Mouse (Mus musculus) layer of hippocampus, postnatal 14 days (tissue): Measurements from ENCODE around the gene Chmp3. TPM values are rescaled to one million over a fixed set of nuclear protein-coding genes. Genes with fewer than 3 reads are reported as not detected.

Experiments used
- DNase-seq, 2 experiments: peaks; one replicate each; pipeline ENCODE4 v3.0.0; 2021 to 2022; ENCODE audit warnings: low spot score in 2 of 2, mixed read lengths in 1 of 2
- total RNA-seq, 2 experiments: library from RNA; stranded (reverse); gene quantifications; 2 replicates each; pipeline ENCODE4 v1.2.3; 2021

Chmp3 gene
- total RNA-seq, 2 experiments from 2014 or later = 80.4 to 84.7 TPM

DNA sequence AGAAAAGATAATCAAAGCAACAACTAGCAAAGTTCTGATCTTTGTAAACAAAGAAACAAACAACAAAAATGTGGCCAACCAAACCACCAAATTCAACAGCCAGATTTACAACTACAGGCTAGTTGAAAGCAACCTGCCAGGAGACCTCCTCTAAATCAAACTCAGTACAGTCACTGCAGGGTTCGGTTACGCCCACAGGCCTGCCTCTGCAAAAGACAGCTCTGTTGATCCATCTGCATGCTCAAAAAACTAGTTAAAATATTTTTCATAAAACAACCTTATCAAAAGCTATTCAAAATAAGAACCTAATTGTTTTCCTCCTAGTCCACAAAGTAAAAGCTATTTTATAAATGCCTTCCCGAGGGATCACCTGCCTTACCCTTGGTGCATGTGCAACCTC lies 64.2 kb downstream of the Chmp3 start:
- DNase-seq = no peak

DNA sequence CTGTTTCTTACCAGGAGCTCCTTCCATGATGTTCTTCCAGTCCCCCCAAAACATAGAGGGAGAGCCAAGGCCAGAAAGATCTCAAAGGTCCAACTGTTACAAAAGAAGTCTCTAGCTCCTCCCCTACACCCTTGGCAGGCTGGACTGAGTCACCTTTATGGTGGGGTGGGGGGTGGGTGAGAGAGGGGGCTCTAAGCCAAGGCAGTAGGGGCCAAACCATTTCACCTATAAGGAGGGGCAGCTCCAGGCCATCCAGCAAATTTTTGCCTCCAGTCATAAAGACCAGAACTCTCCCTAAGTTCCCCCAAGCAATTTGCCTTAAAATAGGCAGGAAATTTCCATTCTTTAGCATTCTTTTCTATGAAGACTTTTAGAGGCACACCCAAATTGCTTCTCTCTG lies 65.4 kb downstream of the Chmp3 start:
- no peak for DNase-seq

DNA sequence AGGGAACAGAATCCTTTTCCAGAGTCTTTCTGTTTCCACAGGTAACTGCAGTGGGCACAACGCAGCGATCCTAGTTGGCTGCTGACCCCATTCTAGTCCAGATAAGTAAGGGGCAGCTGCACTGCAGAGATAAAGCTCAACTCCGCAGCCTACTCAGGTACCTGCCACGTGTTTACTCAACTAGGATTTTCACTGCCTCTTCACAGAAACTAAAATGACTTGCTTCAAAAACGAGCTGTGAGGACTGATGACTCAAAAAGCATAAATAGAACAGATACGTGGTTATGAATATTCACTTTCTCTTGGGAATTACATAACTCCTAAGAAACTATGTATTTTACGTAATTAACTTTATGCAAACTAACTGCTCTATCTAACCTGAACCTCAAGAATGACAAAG lies 66.4 kb downstream of the Chmp3 start:
- no peak for DNase-seq

DNA sequence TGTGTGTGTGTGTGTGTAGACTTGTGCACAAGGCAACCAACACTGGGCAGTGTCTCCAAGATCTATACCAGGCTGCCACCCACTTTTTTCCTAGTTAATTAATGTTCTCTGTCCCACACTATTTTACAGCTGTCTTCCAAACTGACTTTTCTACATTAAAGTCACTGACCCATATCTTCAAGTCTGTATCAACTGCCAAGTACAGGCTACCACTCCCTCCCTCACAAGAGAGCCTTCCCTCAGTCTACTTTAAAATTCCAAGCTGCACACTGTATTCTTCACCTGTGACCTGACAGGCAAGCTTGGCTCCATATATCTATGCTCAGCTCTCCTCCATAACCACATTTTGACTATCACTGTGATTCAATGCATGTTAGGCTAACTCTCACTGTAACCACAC lies 69.6 kb downstream of the Chmp3 start:
- DNase-seq = no peak

DNA sequence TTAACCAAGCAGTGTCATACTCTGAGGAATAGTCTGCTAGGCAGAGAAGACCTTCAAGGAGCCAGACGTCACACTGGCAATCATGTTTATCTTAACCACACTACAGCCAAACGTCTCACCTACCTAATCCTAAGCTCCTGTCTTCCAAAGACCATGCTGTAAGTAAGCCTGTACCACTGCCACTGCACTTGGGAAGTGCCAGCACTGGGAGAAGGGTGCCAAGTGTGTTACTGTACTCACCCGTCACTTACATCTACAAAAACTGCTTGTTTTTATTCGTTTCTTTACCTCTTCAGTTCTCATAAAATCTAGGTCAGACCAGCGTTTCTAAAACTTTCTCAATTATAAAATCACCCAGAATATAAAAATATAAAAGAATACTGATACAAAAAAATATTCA lies 73.4 kb downstream of the Chmp3 start:
- no peak for DNase-seq

DNA sequence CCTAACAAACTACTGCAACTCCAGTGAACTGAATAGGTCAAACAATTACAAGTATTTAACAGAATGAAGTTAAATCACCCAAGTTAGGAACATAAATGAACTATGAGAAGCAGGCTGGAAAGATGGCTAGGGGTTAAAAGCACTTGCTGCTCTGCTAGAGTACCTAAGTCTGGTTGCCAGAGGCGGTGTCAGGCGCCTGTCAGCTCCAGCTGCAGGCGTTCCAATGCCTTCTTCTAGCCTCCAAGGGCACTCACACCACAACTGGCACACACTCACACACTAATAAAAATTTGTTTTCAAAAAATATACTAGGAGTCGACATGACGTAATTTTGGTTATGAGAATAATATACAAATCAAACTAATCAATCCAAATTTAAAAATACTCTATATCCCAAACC lies 78.0 kb downstream of the Chmp3 start:
- no peak for DNase-seq

DNA sequence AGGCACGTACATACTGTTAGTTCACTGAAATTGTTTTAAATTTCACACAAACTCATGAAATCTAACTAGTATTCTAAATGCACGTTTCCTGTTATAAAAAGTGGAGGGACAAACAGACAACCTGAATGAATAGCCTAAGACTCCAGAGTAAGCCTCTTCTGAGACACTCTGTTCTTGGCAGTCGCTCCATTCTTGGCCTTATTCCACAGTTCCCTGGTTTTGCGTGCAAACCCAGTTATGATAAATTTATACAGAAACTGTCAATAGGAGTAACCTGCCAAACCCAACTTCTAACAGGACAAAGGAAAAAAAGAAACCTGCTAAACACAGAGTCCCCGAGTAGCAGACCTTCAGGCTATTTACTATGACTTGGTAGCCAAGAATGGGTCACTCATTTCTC lies 78.4 kb downstream of the Chmp3 start:
- DNase-seq = peak in 1 of 2 experiments; percentile 75

DNA sequence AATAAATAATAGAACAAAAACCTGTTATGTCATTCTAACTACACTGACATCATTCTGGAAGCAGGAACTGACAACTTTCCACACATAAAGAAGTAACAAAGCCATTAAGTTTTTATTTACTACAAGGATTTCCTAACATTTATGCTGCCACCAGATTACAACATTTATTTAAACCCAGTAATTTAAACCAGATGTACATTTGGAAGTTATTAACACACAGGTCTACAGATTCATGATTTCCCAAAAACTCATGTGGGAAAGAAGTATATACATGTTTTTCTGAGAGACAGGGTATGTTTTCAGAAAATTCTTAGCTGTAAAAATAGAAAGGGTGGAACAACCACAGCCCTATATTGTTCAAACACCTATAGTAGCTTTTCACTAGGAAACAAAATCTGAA lies 81.1 kb downstream of the Chmp3 start:
- no peak for DNase-seq

DNA sequence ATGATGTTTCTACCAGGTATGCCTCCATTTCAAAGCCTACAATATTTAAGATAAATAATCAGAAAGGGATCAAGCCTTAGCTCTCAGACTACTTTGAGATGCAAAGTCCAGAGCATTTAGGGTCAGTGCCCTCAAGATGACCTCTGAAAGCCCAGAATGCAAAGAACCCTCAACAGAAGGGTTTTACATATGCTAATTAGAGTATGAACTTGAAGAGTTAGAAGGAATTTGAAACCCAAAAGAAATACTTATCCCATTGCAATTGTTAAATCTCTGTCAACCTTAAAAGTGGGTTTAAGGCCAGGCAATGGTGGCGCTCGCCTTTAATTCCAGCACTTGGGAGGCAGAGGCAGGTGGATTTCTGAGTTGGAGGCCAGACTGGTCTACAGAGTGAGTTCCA lies 82.4 kb downstream of the Chmp3 start:
- DNase-seq = no peak

DNA sequence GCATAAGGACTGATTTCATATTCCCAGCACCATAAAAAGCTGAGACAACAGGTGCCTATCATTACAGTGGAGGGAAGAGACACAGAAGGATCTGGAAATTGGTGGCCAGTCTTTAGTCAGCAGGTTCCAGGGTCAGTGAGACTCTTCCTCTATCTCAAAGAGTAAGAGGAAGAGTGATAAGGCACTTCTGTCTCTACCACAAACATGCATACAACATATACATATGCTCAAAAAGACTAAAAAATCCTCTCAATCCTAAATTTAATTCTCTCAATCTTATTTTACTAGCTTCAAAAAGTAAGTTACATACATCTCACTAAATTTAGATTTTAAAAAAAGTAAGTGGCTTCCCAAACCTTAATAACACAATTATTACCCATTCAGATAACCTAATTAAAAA lies 83.7 kb downstream of the Chmp3 start:
- no peak for DNase-seq

DNA sequence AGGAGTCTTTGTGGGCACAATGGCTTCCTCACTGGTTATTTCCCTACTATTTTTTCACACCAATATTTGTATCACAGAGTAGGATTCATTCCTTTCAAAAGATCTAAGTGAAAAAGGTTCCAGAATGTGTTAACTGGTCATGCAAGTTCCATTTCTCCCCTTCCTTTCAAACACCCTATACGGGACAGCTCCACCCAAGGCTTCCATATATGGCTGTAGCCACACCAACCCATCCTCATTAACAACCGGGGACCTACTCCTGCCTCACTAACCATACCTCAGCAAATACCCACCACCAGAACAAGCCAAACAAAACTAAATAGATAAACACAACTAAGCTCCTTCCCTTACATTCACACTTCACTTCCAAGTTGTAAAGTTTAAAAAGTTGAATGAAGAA lies 87.6 kb downstream of the Chmp3 start:
- DNase-seq = no peak

DNA sequence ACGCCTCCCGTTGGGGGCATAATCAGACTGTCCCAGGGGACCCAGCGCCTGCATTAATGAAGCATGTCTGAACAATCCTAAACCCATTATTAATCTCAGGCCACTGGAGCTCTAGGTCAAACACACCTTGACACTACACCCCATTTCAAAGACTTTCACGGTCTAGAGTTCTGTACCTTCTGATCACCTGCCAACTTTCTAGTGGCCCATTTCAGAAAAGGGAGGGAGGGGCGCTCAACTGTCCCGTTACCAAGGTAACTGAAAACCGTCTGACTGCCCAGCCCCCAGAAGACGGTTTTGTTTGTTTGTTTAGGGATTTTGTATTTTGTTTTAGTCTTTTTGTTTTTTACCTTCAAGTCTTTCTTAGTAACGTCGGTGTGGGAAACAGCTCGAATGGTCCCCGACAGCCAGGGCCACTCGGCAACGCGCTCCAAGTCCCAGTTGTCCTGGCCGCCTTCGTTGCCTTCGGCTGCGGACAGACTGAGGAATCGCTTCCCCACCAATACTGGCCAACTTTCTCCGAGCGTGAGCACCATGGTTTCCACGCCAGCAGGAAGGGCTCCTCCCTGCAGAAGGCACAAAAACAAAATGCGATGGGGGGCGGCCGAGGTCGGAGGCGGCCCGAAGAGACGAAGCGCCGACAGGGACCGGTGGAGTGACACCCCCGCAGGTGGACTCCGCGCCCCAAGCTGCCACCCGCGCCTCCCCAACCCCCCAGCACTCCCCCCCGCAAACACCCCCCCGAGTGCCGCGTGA lies 88.3 kb downstream of the Chmp3 start:
- DNase-seq = peak; percentile 37 to 52

Other genes starting within 250 kb of the Chmp3 start
- gene Smyd1, start 221.6 kb upstream of the Chmp3 start, total RNA-seq = 1 to 10 TPM; 1.4 to 4.0 TPM
- not detected for gene Cd8b1, start 221.0 kb upstream of the Chmp3 start, total RNA-seq
- gene Cd8a, start 170.4 kb upstream of the Chmp3 start, total RNA-seq = not detected
- 10 to 100 TPM; 80.0 to 82.7 TPM for gene Rmnd5a, start 103.2 kb upstream of the Chmp3 start, total RNA-seq
- gene Rnf103, start 49.9 kb upstream of the Chmp3 start, total RNA-seq = 10 to 100 TPM; 46.6 to 49.3 TPM
- 10 to 100 TPM; 36.1 to 42.6 TPM for gene Kdm3a, start 89.2 kb downstream of the Chmp3 start, total RNA-seq
- gene Reep1, start 163.8 kb downstream of the Chmp3 start, total RNA-seq = 100 to 1,000 TPM; 119 to 120 TPM